Mouse (Mus musculus) neutrophil, adult 5-6 weeks (primary cell): ENCODE results near the gene Smad3. TPM values are rescaled to one million over a fixed set of nuclear protein-coding genes. Genes with fewer than 3 reads are reported as not detected.

Experiments
- ATAC-seq: fragments of 151-379, 151-347 bp; 2 replicates; pipeline ENCODE4 v1.8.0; 2017; ENCODE audit warnings: mild to moderate bottlenecking, moderate TSS enrichment; ENCODE audit not compliant: insufficient number of reproducible peaks, poor library complexity, low FRiP score, severe bottlenecking; ENCODE audit errors: extremely low read depth
- total RNA-seq: library from RNA; stranded (forward); fragments of 200-1000 nt; gene quantifications from 2 replicates; pipeline ENCODE4 v1.2.3, GENCODE M21; 2017

Gene Smad3
- total RNA-seq, 1 experiment from 2014 or later: 28.7 TPM

GRCm38 (mm10) chr9:63617967-63618366, 139.8 kb downstream of the Smad3 start:
- no peak for ATAC-seq

- peak; percentile 14; the same call in 1 of the 2 replicates for ATAC-seq
Observed at GRCm38 (mm10) chr9:63614018-63614985, 143.5 kb downstream of the Smad3 start.

- no peak for ATAC-seq
Observed at GRCm38 (mm10) chr9:63613569-63613968, 144.2 kb downstream of the Smad3 start.

- no peak for ATAC-seq
Observed at GRCm38 (mm10) chr9:63612565-63613515, 145.0 kb downstream of the Smad3 start.

- 0 out of 2 replicates have a peak, but pooled peaks have one; percentile 16 for ATAC-seq
Observed at GRCm38 (mm10) chr9:63611967-63612366, 145.8 kb downstream of the Smad3 start.

- ATAC-seq: no peak
Observed at GRCm38 (mm10) chr9:63610841-63611366, 146.9 kb downstream of the Smad3 start.

- ATAC-seq: no peak
Observed at GRCm38 (mm10) chr9:63610231-63610630, 147.6 kb downstream of the Smad3 start.

- no peak for ATAC-seq
Observed at GRCm38 (mm10) chr9:63609776-63610175, 148.0 kb downstream of the Smad3 start.

- no peak for ATAC-seq
Observed at GRCm38 (mm10) chr9:63609246-63609645, 148.5 kb downstream of the Smad3 start.

- no peak for ATAC-seq
Observed at GRCm38 (mm10) chr9:63608006-63608405, 149.8 kb downstream of the Smad3 start.

- no peak for ATAC-seq
Observed at GRCm38 (mm10) chr9:63606594-63606993, 151.2 kb downstream of the Smad3 start.

- ATAC-seq: no peak
Observed at GRCm38 (mm10) chr9:63603849-63604248, 153.9 kb downstream of the Smad3 start.

- peak; percentile 92 for ATAC-seq
Observed at GRCm38 (mm10) chr9:63602043-63602939, 155.5 kb downstream of the Smad3 start, which contains the start of the genes Iqch and Aagab. TSS of gene Iqch (minus strand) at chr9:63602493. TSS of gene Aagab (plus strand) at chr9:63602660.

Other genes with a start within 250 kb of the Smad3 start
- gene Iqch, start 155.5 kb downstream of the Smad3 start, total RNA-seq: not detected in 2 replicates
- gene Aagab, start 155.3 kb downstream of the Smad3 start, total RNA-seq: 41.9 and 49.1 TPM in 2 replicates